Mouse (Mus musculus) neural tube, embryonic 14.5 days (tissue): Measurements from ENCODE around the gene Slc35c1. TPM values are rescaled to one million over a fixed set of nuclear protein-coding genes. Genes with fewer than 3 reads are reported as not detected.

Experiments used
- ATAC-seq: fragments of 200-750 bp; cut with Nextera tagmentation; 2 replicates; pipeline ENCODE4 v1.8.0; 2017; ENCODE audit warnings: low read depth, mild to moderate bottlenecking, moderate TSS enrichment, moderate library complexity
- H3K27ac ChIP-seq: fragments of 300-500 bp; sonication (generic); 2 replicates; pipeline ENCODE4 v1.5.1; 2014; ENCODE audit warnings: low read depth, mild to moderate bottlenecking, control low read depth, low read length, moderate library complexity, mixed read lengths
- H3K27me3 ChIP-seq: fragments of 300-500 bp; sonication (generic); 2 replicates; pipeline ENCODE4 v1.6.1; 2014; ENCODE audit warnings: low read length; ENCODE audit not compliant: control insufficient read depth, insufficient read depth
- H3K36me3 ChIP-seq: fragments of 300-500 bp; sonication (generic); 2 replicates; pipeline ENCODE4 v1.6.1; 2014; ENCODE audit warnings: low read length, mixed read lengths; ENCODE audit not compliant: control insufficient read depth, insufficient read depth
- H3K4me1 ChIP-seq: fragments of 300-500 bp; sonication (generic); 2 replicates; pipeline ENCODE4 v1.6.1; 2014; ENCODE audit warnings: low read length; ENCODE audit not compliant: control insufficient read depth, insufficient read depth
- H3K4me2 ChIP-seq: fragments of 300-500 bp; sonication (generic); 2 replicates; pipeline ENCODE4 v1.6.1; 2014; ENCODE audit warnings: mild to moderate bottlenecking, low read depth, low read length, control low read depth
- H3K4me3 ChIP-seq: fragments of 300-500 bp; sonication (generic); 2 replicates; pipeline ENCODE4 v1.5.1; 2014; ENCODE audit warnings: low read depth, low read length, control low read depth, mixed read lengths
- H3K9ac ChIP-seq: fragments of 300-500 bp; sonication (generic); replicated peaks from 2 replicates; pipeline ENCODE4 v1.6.1; 2014; ENCODE audit warnings: low read depth, mild to moderate bottlenecking, control low read depth, low read length, mixed read lengths
- H3K9me3 ChIP-seq: fragments of 300-500 bp; sonication (generic); 2 replicates; pipeline ENCODE4 v1.6.1; 2016; ENCODE audit warnings: low read length; ENCODE audit not compliant: control insufficient read depth
- WGBS: fragments of 180-500 bp; shearing (Covaris S2); extraction: QIAGEN DNeasy Blood & Tissue Kit; methylation state at CpG from one replicate; pipeline ENCODE4 v1.1.7; 2014; 5-methylcytosine and 5-hydroxymethylcytosine counted together
- polyA plus RNA-seq: library from polyadenylated mRNA; unstranded; fragments of >200 nt; fragmentation: Nextera tagmentation; extraction: Ambion mirVana; gene quantifications from 2 replicates; pipeline ENCODE4 v1.2.1, GENCODE M21; 2014

The Slc35c1 gene
- polyA plus RNA-seq, 1 experiment from 2014 or later, result 15.5 TPM

DNA sequence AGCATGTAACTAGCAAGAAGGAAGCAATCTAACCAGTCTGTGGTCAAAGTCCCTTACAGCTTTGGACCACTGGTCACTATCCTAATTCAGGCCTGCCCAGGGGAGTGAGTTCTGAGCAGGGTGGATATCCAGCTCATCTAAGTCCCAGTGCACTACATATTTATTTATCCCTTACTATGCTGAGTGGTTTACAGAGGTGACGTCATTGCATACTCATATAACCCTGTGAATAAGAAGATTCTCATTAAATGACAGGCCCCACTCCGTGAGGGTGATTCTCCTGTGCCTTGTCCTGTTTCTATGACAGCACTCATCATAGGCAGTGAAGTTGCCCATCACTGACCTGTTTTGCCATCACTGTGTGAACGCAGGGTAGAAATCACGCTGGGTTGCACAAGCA lies 35.0 kb downstream of the Slc35c1 start:
- Histone ChIP-seq H3K4me1 (peaks cover 21% of the 10 kb centered on the region; the same call in 1 of the 2 replicates), H3K27me3 (no peaks in the 10 kb centered on the region), H3K9me3 (no peaks in the 10 kb centered on the region), H3K9ac (no peak overlapping the region), H3K27ac (peak overlapping the region; percentile 10), H3K4me2 (no peak overlapping the region), H3K4me3 (no peak overlapping the region), H3K36me3 (peaks cover 25% of the 10 kb centered on the region)
- 72% methylated on average over 4 of the region's 4 CpGs for WGBS
- ATAC-seq, result no peak

DNA sequence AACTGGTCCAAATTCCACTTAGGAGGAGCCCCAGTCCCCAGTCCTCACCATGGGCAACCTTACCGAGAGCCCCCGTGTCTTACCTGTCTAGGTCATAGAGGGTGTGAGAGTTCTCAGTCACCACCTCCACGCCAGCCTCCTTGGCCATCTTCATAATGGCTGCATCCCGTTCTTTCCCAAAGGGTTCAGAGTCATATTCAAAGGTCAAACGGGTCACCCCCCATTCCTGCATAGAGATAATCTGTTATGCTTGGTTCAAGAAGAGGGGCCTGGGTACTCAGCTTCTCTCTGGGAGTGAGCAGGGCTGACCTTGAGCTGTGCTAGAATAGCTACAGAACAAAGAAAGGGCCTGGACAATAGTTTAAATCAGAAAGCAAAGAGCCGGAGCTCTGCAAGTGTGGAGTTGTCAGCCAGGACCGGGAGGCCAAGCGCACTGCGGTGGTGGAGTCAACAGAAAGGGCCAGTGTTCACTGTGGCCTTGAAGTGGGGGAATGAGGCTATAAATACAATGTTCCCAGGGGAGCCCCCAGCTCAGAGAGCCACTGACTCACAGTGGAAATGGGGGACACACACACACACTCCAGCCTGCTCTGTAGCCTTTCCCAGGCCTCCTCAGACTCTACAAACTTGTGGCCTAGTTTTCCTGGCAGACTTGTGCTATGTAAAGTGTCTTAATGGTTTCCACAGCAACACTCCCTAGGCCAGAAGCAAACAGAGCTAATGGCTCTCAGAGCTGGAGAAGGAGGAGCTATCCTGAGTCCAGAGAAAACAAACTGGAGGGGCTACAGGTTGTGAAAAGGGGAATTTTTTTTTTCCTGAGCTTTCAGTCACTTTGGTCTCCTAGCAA lies 35.7 kb downstream of the Slc35c1 start:
- WGBS, result 44% methylated on average over 9 of the region's 9 CpGs
- H3K9ac ChIP-seq, result no peak overlapping the region

DNA sequence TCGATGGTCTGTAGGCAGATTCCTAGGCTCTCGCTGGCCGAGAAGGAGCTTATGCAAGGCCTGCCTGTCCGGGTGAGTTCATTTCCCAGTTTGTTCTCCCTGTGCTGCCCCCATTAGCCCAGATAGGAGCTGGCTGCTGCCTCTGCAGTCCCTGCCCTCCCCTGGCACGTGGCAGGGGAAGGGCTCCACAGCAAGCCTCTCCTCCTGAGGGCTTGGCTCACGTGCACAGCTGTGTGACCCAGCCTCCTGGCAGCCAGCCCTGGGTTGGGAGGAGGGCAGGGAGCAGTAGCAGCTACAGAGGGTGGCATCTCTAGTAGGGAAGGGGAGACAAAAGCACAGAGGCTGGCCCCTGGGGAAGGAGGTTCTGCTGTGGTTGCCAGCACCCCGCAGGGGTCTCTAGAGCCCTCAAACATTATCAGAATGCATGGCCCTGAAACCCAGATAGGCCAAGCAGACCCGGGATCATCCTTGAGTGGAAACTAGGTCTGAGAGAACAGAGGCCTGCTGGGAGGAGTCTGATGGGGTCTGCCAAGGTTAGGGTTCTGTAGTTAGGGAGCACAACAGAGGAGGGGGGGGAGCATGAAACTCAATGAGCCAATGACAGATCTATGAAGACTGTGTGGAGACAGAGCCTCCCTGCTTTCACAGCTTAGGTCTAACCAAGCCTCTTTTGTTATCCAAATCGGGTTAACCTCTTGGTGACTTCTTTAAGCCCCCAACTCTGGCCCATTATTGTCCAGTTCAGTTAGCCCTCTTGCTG lies 36.5 kb downstream of the Slc35c1 start:
- Histone ChIP-seq H3K27ac (peak overlapping the region; percentile 58), H3K27me3 (no peaks in the 10 kb centered on the region), H3K9ac (no peak overlapping the region), H3K4me2 (no peak overlapping the region), H3K9me3 (no peaks in the 10 kb centered on the region), H3K4me3 (no peak overlapping the region), H3K4me1 (peaks cover 21% of the 10 kb centered on the region; the same call in 1 of the 2 replicates), H3K36me3 (peaks cover 32% of the 10 kb centered on the region)
- peak; percentile 39; the same call in 1 of the 2 replicates for ATAC-seq
- 64% methylated on average over 9 of the region's 9 CpGs for WGBS

More for the DNA sequence above, 35.7 kb downstream of the Slc35c1 start:
- peak overlapping the region; percentile 58 for H3K27ac ChIP-seq
- no peaks in the 10 kb centered on the region for H3K27me3 ChIP-seq
- peak; percentile 82 for ATAC-seq
- no peak overlapping the region for H3K4me3 ChIP-seq
- no peak overlapping the region for H3K4me2 ChIP-seq
- H3K36me3 ChIP-seq, result peaks cover 25% of the 10 kb centered on the region
- peaks cover 21% of the 10 kb centered on the region; the same call in 1 of the 2 replicates for H3K4me1 ChIP-seq
- H3K9me3 ChIP-seq, result no peaks in the 10 kb centered on the region

DNA sequence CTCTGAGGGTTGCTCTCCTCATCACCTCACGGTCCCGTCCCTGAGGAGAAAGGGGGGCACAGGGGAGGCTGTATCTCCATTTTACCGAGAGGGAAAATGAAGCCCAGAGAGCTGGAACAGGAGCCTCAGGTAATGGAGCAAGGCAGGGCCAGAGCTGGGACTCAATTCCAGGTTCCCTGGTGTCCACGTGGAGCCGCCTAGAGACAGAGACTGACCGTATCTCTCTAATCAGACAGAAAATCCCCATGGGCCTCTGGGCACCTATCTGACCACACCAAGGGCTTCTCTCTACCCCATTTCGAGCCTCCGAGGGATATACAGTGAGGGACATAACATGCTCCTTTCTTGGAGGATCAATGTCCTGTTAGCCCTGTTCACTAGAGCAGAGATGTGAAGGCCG lies 37.2 kb downstream of the Slc35c1 start:
- Histone ChIP-seq H3K9ac (no peak overlapping the region), H3K4me2 (no peak overlapping the region), H3K4me3 (no peak overlapping the region), H3K27me3 (no peaks in the 10 kb centered on the region), H3K27ac (peak overlapping the region; percentile 58; the same call in 1 of the 2 replicates), H3K36me3 (peaks cover 37% of the 10 kb centered on the region), H3K9me3 (no peaks in the 10 kb centered on the region), H3K4me1 (peaks cover 15% of the 10 kb centered on the region; the same call in 1 of the 2 replicates)
- WGBS, result 87% methylated on average over 9 of the region's 9 CpGs
- no peak for ATAC-seq

DNA sequence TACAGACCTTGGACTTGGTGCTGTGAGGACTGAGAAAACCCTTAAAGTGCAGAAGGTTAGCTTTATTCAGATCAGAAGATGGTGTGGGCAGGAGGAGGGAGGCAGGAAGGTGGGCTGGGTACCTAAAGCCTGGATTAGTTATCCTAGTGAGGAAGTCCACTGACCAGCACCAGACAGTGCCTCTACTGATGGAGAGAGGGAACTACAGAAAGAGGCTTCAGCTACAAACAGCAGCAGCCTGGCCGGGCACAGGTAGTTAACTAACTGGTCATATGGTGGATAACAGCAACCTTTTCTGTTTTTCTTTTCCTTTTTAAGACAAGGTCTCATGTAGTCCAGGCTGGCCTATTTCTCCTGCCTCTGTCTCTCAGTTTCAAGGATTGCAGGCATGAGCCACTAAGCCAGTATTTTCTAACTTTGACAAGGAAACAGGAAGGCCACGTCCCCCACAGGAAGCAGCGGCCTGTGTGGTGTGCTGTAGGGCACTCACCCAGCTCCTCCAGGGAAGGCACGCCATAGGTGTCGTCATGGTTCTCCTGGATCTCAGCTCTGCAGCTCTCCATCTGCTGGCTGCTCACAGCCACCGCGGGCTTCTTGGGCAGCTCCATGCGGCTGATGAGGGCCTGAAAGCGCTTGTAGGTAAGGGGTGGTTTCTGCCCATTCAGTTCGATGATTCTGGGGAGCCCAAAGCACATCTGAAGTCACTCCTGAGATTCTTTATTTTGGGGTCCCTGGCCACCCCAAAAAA lies 37.8 kb downstream of the Slc35c1 start:
- H3K36me3 ChIP-seq, result peaks cover 37% of the 10 kb centered on the region
- 81% methylated on average over 10 of the region's 10 CpGs for WGBS
- ATAC-seq, result no peak
- no peak overlapping the region for H3K4me2 ChIP-seq
- H3K27me3 ChIP-seq, result no peaks in the 10 kb centered on the region
- no peak overlapping the region for H3K9ac ChIP-seq
- H3K27ac ChIP-seq, result no peak overlapping the region
- H3K4me3 ChIP-seq, result no peak overlapping the region
- H3K9me3 ChIP-seq, result no peaks in the 10 kb centered on the region
- peaks cover 11% of the 10 kb centered on the region; the same call in 1 of the 2 replicates for H3K4me1 ChIP-seq

DNA sequence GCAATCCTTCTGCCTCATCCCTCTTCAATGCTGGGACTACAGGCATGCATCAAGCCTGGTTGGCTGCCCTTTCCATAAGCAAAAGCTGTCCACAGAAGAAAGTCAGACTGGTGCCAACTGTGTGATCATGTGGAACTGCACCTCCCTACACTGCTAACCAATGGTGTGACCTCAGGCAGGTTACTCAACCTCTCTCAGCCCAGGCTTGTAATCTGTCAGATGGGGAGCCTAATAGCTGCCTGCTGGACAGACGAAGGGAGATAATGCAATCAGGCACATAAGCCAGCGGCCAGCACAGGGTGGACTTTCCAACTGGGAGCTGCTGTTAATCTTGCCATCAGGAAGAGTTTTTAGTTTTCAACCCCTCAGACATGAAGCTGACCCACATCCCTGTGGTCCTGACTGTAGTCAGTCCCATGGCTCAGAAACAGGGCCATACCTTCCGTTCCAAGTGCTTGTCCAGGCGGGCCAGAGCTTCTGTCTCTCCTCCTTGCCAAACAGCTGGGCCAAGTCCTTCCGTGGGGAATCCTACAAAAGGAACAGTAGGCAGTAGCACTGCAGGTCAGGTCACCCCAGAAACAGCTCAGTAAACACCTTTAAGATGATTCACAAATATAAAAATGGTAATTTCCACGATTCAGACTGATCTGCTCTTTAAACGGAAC lies 38.5 kb downstream of the Slc35c1 start:
- Histone ChIP-seq H3K4me3 (no peak overlapping the region), H3K36me3 (peaks cover 40% of the 10 kb centered on the region), H3K4me2 (no peak overlapping the region), H3K4me1 (peaks cover 11% of the 10 kb centered on the region; the same call in 1 of the 2 replicates), H3K9me3 (no peaks in the 10 kb centered on the region), H3K27ac (no peak overlapping the region), H3K27me3 (no peaks in the 10 kb centered on the region), H3K9ac (no peak overlapping the region)
- 94% methylated on average over 7 of the region's 7 CpGs for WGBS
- no peak for ATAC-seq

DNA sequence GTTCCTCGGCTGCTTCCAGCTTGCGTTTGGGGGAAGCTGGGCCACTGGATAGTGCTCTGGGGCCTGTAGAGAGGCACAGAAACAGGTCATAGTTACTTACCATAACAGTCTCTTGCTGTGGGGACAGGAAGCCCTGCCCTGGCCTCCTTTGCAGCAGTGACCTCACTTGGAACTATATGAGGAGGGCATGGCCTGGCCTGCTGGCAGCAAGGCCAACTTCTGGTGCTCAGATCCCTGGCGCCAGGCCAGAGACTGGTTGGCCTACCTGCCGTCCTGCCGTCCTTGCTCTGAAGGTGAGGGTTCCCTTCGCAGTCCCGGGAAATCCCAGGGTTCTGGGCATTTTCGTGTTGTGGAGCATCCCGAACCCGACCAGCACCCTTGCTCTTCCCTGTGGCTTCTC lies 48.6 kb downstream of the Slc35c1 start:
- Histone ChIP-seq H3K27me3 (no peaks in the 10 kb centered on the region), H3K4me1 (no peaks in the 10 kb centered on the region), H3K4me3 (no peak overlapping the region), H3K9ac (no peak overlapping the region), H3K9me3 (no peaks in the 10 kb centered on the region), H3K36me3 (peaks cover 64% of the 10 kb centered on the region), H3K27ac (no peak overlapping the region), H3K4me2 (no peak overlapping the region)
- ATAC-seq, result no peak
- WGBS, result 94% methylated on average over 10 of the region's 10 CpGs

DNA sequence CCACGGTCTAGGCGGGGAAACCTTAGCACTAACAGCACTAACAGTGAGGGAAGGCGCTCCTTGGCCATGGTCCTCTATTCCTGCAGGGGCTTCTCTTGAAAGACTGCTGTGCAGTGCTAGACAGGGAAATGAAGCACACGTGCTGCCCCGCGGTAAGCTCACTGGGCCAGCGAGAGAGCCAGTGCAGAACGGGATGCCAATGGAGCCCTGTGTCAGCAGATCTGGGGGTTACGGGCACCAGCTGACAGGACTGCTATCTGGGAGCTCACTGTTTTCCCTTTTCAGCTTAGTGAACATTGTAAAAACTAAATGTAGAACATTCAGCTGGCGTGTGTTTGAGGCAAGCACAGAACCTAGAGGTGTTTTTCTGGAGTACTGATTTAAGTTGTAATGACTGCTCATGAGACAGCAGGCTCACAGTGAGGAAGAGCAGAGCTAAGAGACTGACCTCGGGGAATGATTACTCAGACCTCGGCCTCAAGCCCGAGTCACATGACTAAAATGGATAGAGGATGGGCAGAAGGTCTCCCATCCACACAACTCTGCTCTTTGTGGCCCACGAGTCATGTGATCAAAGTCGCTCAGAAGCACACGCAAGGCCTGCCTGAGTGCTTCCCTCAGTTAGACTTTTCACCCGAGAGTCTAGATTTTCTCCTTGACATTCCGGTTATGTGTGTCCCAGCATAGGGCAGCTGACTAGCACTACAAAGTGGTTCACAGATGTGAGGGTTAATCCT lies 51.9 kb downstream of the Slc35c1 start:
- no peaks in the 10 kb centered on the region for H3K27me3 ChIP-seq
- no peaks in the 10 kb centered on the region for H3K9me3 ChIP-seq
- peaks cover 44% of the 10 kb centered on the region for H3K36me3 ChIP-seq
- no peak for ATAC-seq
- H3K4me1 ChIP-seq, result peaks cover 6% of the 10 kb centered on the region; the same call in 1 of the 2 replicates
- 88% methylated on average over 18 of the region's 18 CpGs for WGBS
- no peak overlapping the region for H3K4me3 ChIP-seq
- H3K9ac ChIP-seq, result no peak overlapping the region
- H3K27ac ChIP-seq, result no peak overlapping the region
- no peak overlapping the region for H3K4me2 ChIP-seq
